Mouse (Mus musculus) lung, postnatal 0 days (tissue): ENCODE results near the gene Dnaaf5.

ENCODE experiments used
- CTCF ChIP-seq: IDR thresholded peaks from 2 replicates; pipeline ENCODE4 v1.5.1; 2016; ENCODE audit warnings: antibody characterized with exemption, mild to moderate bottlenecking
- EP300 ChIP-seq: IDR thresholded peaks from 2 replicates; pipeline ENCODE4 v1.6.1; 2016; ENCODE audit warnings: antibody characterized with exemption, mild to moderate bottlenecking, control low read depth

DNA sequence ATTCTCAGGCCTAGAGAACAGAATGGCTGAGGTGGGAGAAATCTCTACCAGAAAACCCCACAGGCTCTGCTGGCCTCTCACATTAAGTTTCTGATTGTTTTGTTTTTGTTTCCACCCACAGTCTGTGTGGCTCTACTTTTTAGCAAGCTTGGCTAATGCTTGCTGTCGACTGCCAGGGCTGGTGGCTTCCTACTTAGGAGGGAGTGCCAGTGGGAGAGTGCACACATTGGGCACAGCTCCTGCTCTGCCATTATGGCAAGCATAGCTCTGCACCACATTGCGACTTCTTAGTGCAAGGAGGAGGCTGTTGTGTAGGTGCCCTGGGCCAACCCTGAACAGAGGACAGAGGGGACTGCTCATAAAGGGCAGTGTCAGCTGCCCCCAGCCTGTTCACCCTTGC lies 33.1 kb downstream of the Dnaaf5 start:
- TF ChIP-seq EP300 (no peak), CTCF (no peak)
